Comparison of ENCODE assay signal across 8 mouse cellular contexts in the genomic region with DNA sequence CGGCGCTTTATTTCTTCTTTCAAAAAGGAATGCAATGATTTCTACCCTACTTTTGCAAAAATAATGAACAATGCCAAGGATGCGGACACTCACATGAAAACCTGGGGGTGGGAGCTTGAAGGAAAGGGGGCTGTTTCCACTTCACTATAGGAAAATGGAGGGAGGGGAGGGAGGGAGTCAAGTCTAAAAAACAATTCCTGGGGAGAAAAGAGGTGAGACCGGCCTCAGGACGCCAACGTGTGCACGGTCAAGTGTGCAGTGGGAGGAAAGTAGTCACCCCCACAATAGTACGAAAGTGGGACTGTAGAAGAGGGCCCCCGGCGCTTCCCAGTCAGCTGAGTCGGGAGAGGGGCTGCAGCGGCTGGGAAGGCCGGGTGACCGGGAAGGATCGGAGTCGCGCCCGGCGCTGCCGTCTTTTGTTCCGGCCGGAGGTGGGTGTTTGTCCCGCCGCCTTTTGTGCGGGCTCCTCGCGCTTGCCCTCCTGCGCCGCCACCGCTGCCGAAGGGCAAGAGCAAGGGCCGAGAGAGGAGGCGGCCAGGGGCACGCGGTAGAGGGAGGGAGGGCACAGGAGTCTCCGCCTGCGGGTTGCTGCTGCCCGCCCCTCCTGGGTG. TPM values are rescaled to one million over a fixed set of nuclear protein-coding genes. Genes with fewer than 3 reads are reported as not detected.
DNase-seq lines count a peak whose midpoint lies in the region; ATAC-seq and TF ChIP-seq lines count a peak whose summit lies in the region.

No protein-coding gene starts in this region.

- H3K9ac ChIP-seq in heart, embryonic 11.5 days (ENCODE audit: low read depth, low read length) = peak overlapping the region; percentile 72
- H3K9ac ChIP-seq in stomach, embryonic 14.5 days (replicated peaks; ENCODE audit: low read depth, low read length) = peak overlapping the region; percentile 63

- peak overlapping the region; percentile 90 for H3K27ac ChIP-seq in heart, embryonic 11.5 days (ENCODE audit: low read depth, low read length)
- peak overlapping the region; percentile 96 for H3K27ac ChIP-seq in stomach, embryonic 14.5 days (ENCODE audit: low read length)

- 0 out of 2 replicates have a peak, but pooled peaks cover 4% of the 10 kb centered on the region for H3K4me1 ChIP-seq in lung, adult 2 months (ENCODE audit: control insufficient read depth, insufficient read depth, low read length)
- peaks cover 18% of the 10 kb centered on the region for H3K4me1 ChIP-seq in heart, embryonic 11.5 days (ENCODE audit: control insufficient read depth, insufficient read depth, low read length)
- peaks cover 20% of the 10 kb centered on the region for H3K4me1 ChIP-seq in stomach, embryonic 14.5 days (ENCODE audit: control insufficient read depth, insufficient read depth, low read length)

- under 1% methylated on average over 37 of the region's 38 CpGs for WGBS in lung, adult 2 months
- WGBS in heart, embryonic 11.5 days (ENCODE audit: insufficient replicate concordance) = under 1% methylated on average over 38 of the region's 38 CpGs
- WGBS in stomach, embryonic 14.5 days = under 1% methylated on average over 38 of the region's 38 CpGs

- peak; percentile 24 for DNase-seq in lung, adult 2 months
- DNase-seq in lung, postnatal 36 days = no peak
- peak; percentile 69 to 76 for DNase-seq in adrenal gland, postnatal 36 days
- peak; percentile 45 for DNase-seq in kidney, postnatal 10 days

- peak overlapping the region; percentile 21 for H3K4me3 ChIP-seq in lung, adult 2 months (replicated peaks; ENCODE audit: extremely low read depth, low read depth, low read length)
- peak overlapping the region; percentile 74 for H3K4me3 ChIP-seq in heart, embryonic 11.5 days (ENCODE audit: low read depth, low read length)
- H3K4me3 ChIP-seq in stomach, embryonic 14.5 days (ENCODE audit: low read depth, low read length) = peak overlapping the region; percentile 49

- no peak for TF ChIP-seq CTCF in lung, adult 2 months (IDR thresholded peaks at IDR 0.05; ENCODE audit: insufficient read depth, low read length)

- H3K36me3 ChIP-seq in heart, embryonic 11.5 days (ENCODE audit: control insufficient read depth, insufficient read depth, low read length) = no peaks in the 10 kb centered on the region
- H3K36me3 ChIP-seq in stomach, embryonic 14.5 days (ENCODE audit: control insufficient read depth, insufficient read depth, low read length) = no peaks in the 10 kb centered on the region

- H3K9me3 ChIP-seq in heart, embryonic 11.5 days (replicated peaks; ENCODE audit: control insufficient read depth, low read length) = no peaks in the 10 kb centered on the region
- no peaks in the 10 kb centered on the region for H3K9me3 ChIP-seq in stomach, embryonic 14.5 days (ENCODE audit: control insufficient read depth, low read depth, low read length)

- H3K4me2 ChIP-seq in heart, embryonic 11.5 days = peak overlapping the region; percentile 100
- peak overlapping the region; percentile 99 for H3K4me2 ChIP-seq in stomach, embryonic 14.5 days (replicated peaks; ENCODE audit: low read depth, low read length)

- ATAC-seq in heart, embryonic 11.5 days (replicated peaks; ENCODE audit: insufficient number of reproducible peaks, low FRiP score, low TSS enrichment) = no peak
- ATAC-seq in megakaryocyte progenitor cell, adult 5-6 weeks (replicated peaks; ENCODE audit: poor library complexity) = peak; percentile 7; the same call in 1 of the 2 replicates
- ATAC-seq in stomach, embryonic 14.5 days (ENCODE audit: insufficient number of reproducible peaks, insufficient read depth, low FRiP score, low read depth) = no peak
- no peak for ATAC-seq in megakaryocyte-erythroid progenitor cell, adult 5-6 weeks (replicated peaks; ENCODE audit: low FRiP score, low TSS enrichment, poor library complexity, severe bottlenecking)

- TF ChIP-seq POLR2A in lung, adult 2 months (IDR thresholded peaks at IDR 0.05; ENCODE audit: borderline replicate concordance, extremely low read depth, low read depth, low read length) = no peak

- H3K27me3 ChIP-seq in heart, embryonic 11.5 days (ENCODE audit: control insufficient read depth, insufficient read depth, low read length) = peaks cover 12% of the 10 kb centered on the region
- H3K27me3 ChIP-seq in stomach, embryonic 14.5 days (ENCODE audit: control insufficient read depth, insufficient read depth, low read length) = no peaks in the 10 kb centered on the region

RNA-seq across cellular contexts. Expression of a gene that starts 1.0 kb away (rescaled TPM):
- 0.96 and 1.5 TPM in 2 replicates for polyA plus RNA-seq in lung, adult 2 months (2012; rRNA removed)
- 1 to 10 TPM; 4.9 to 5.4 TPM for total RNA-seq in adrenal gland, postnatal 36 days (2021)
- 19.1 and 21.7 TPM in 2 replicates for polyA plus RNA-seq in heart, embryonic 11.5 days (2014; fragmentation: Nextera tagmentation; extraction: Ambion mirVana)
- 42.8 and 70.9 TPM in 2 replicates for total RNA-seq in megakaryocyte progenitor cell, adult 5-6 weeks (2015)
- total RNA-seq in megakaryocyte progenitor cell, adult 5-6 weeks (2017) = 24.3 and 29.1 TPM in 2 replicates
- 40.0 and 40.8 TPM in 2 replicates for polyA plus RNA-seq in stomach, embryonic 14.5 days (2014; fragmentation: Nextera tagmentation; extraction: Ambion mirVana)
- 194 and 225 TPM in 2 replicates for total RNA-seq in megakaryocyte-erythroid progenitor cell, adult 5-6 weeks (2014; fragmentation: Nextera tagmentation)
- total RNA-seq in megakaryocyte-erythroid progenitor cell, adult 5-6 weeks (2017) = 69.3 and 74.2 TPM in 2 replicates

RNA-seq across cellular contexts. Expression of a gene that starts 4.0 kb away (rescaled TPM):
- not detected in 2 replicates for polyA plus RNA-seq in lung, adult 2 months (2012; rRNA removed)
- total RNA-seq in adrenal gland, postnatal 36 days (2021) = not detected
- polyA plus RNA-seq in heart, embryonic 11.5 days (2014; fragmentation: Nextera tagmentation; extraction: Ambion mirVana) = not detected in 2 replicates
- total RNA-seq in megakaryocyte progenitor cell, adult 5-6 weeks (2015) = not detected in 2 replicates
- not detected in 2 replicates for total RNA-seq in megakaryocyte progenitor cell, adult 5-6 weeks (2017)
- polyA plus RNA-seq in stomach, embryonic 14.5 days (2014; fragmentation: Nextera tagmentation; extraction: Ambion mirVana) = not detected in 2 replicates
- total RNA-seq in megakaryocyte-erythroid progenitor cell, adult 5-6 weeks (2014; fragmentation: Nextera tagmentation) = not detected in 2 replicates
- total RNA-seq in megakaryocyte-erythroid progenitor cell, adult 5-6 weeks (2017) = not detected in 2 replicates

Comparison
In these comparisons a context has a peak if more than half of its experiments do, and no peak if none do; other contexts are left out.
1. H3K4me3 ChIP-seq: peak in every context shown above with its lines; median percentile 74 in heart, embryonic 11.5 days; 49 in stomach, embryonic 14.5 days; 21 in lung, adult 2 months.